Mouse (Mus musculus): ENCODE measurements around the gene a. TPM values are rescaled to one million over a fixed set of nuclear protein-coding genes. Genes with fewer than 3 reads are reported as not detected.
"Not testable (repeated sequence)": the region's sequence is repeated elsewhere in the genome, so short reads cannot be mapped to it uniquely, and the experiment has no call there.

a gene
- polyA plus RNA-seq, 1 experiment from 2014 or later, result 5.3 TPM

- Histone ChIP-seq H3K27me3 (replicated peaks; ENCODE audit: control insufficient read depth, insufficient read depth, low read length) (no peaks in the 10 kb centered on the region; the same call in 1 of the 2 replicates), H3K4me1 (ENCODE audit: control insufficient read depth, insufficient read depth, low read length) (peaks cover 4% of the 10 kb centered on the region; the same call in 1 of the 2 replicates), H3K4me3 (ENCODE audit: low read depth, low read length) (no peak overlapping the region), H3K9ac (ENCODE audit: low read depth, low read length) (no peak overlapping the region), H3K9me3 (ENCODE audit: control insufficient read depth, low read length) (no peaks in the 10 kb centered on the region), H3K4me2 (ENCODE audit: low read depth, low read length) (no peak overlapping the region), H3K27ac (replicated peaks; ENCODE audit: low read depth, low read length) (no peak overlapping the region), H3K36me3 (ENCODE audit: control insufficient read depth, insufficient read depth, low read length) (no peaks in the 10 kb centered on the region)
- whole genome bisulfite sequencing, result 42% methylated on average over 7 of the region's 7 CpGs
- ATAC-seq (ENCODE audit: low read depth), result no peak
- no peak for DNase-seq (ENCODE audit: low spot score)
These were observed 158.2 kb downstream of the a start for GRCm38 (mm10) chr2:154949352-154949751.

- WGBS, result 71% methylated on average over 9 of the region's 9 CpGs
These were observed 158.7 kb downstream of the a start for GRCm38 (mm10) chr2:154949877-154950276.

GRCm38 (mm10) chr2:154950601-154951000 is 159.4 kb downstream of the a start:
- H3K4me2 ChIP-seq (ENCODE audit: low read depth, low read length), result no peak overlapping the region; the same call in 1 of the 2 replicates
- H3K4me1 ChIP-seq (ENCODE audit: control insufficient read depth, insufficient read depth, low read length), result peaks cover 4% of the 10 kb centered on the region; the same call in 1 of the 2 replicates
- no peak overlapping the region for H3K27ac ChIP-seq (replicated peaks; ENCODE audit: low read depth, low read length)
- no peak for DNase-seq (ENCODE audit: low spot score)
- H3K36me3 ChIP-seq (ENCODE audit: control insufficient read depth, insufficient read depth, low read length), result no peaks in the 10 kb centered on the region
- H3K4me3 ChIP-seq (ENCODE audit: low read depth, low read length), result no peak overlapping the region
- no peaks in the 10 kb centered on the region; the same call in 1 of the 2 replicates for H3K27me3 ChIP-seq (replicated peaks; ENCODE audit: control insufficient read depth, insufficient read depth, low read length)
- H3K9me3 ChIP-seq (ENCODE audit: control insufficient read depth, low read length), result no peaks in the 10 kb centered on the region
- ATAC-seq (ENCODE audit: low read depth), result no peak
- WGBS, result 41% methylated on average over 5 of the region's 5 CpGs
- no peak overlapping the region for H3K9ac ChIP-seq (ENCODE audit: low read depth, low read length)

More at GRCm38 (mm10) chr2:154949877-154950276, 158.7 kb downstream of the a start:
- H3K4me2 ChIP-seq (ENCODE audit: low read depth, low read length), result no peak overlapping the region
- peaks cover 4% of the 10 kb centered on the region; the same call in 1 of the 2 replicates for H3K4me1 ChIP-seq (ENCODE audit: control insufficient read depth, insufficient read depth, low read length)
- H3K4me3 ChIP-seq (ENCODE audit: low read depth, low read length), result no peak overlapping the region
- no peaks in the 10 kb centered on the region for H3K9me3 ChIP-seq (ENCODE audit: control insufficient read depth, low read length)
- H3K9ac ChIP-seq (ENCODE audit: low read depth, low read length), result no peak overlapping the region
- ATAC-seq (ENCODE audit: low read depth) (no peak), DNase-seq (ENCODE audit: low spot score) (no peak)
- H3K27ac ChIP-seq (replicated peaks; ENCODE audit: low read depth, low read length), result no peak overlapping the region
- no peaks in the 10 kb centered on the region for H3K36me3 ChIP-seq (ENCODE audit: control insufficient read depth, insufficient read depth, low read length)
- H3K27me3 ChIP-seq (replicated peaks; ENCODE audit: control insufficient read depth, insufficient read depth, low read length), result no peaks in the 10 kb centered on the region; the same call in 1 of the 2 replicates

GRCm38 (mm10) chr2:154959486-154959885 is 168.3 kb downstream of the a start:
- H3K4me3 ChIP-seq (ENCODE audit: low read depth, low read length), result no peak overlapping the region
- H3K27me3 ChIP-seq (replicated peaks; ENCODE audit: control insufficient read depth, insufficient read depth, low read length), result no peaks in the 10 kb centered on the region
- ATAC-seq (ENCODE audit: low read depth) (no peak), DNase-seq (ENCODE audit: low spot score) (no peak)
- peaks cover 4% of the 10 kb centered on the region; the same call in 1 of the 2 replicates for H3K4me1 ChIP-seq (ENCODE audit: control insufficient read depth, insufficient read depth, low read length)
- no peak overlapping the region for H3K9ac ChIP-seq (ENCODE audit: low read depth, low read length)
- H3K4me2 ChIP-seq (ENCODE audit: low read depth, low read length), result no peak overlapping the region
- peak overlapping the region; percentile 46; the same call in 1 of the 2 replicates for H3K27ac ChIP-seq (replicated peaks; ENCODE audit: low read depth, low read length)
- H3K9me3 ChIP-seq (ENCODE audit: control insufficient read depth, low read length), result no peaks in the 10 kb centered on the region
- H3K36me3 ChIP-seq (ENCODE audit: control insufficient read depth, insufficient read depth, low read length), result no peaks in the 10 kb centered on the region
- 47% methylated on average over 5 of the region's 5 CpGs for WGBS

- H3K9me3 ChIP-seq (ENCODE audit: control insufficient read depth, low read length), result no peaks in the 10 kb centered on the region
- DNase-seq (ENCODE audit: low spot score), result no peak
- H3K4me3 ChIP-seq (ENCODE audit: low read depth, low read length), result no peak overlapping the region
- H3K4me2 ChIP-seq (ENCODE audit: low read depth, low read length), result no peak overlapping the region
- H3K27me3 ChIP-seq (replicated peaks; ENCODE audit: control insufficient read depth, insufficient read depth, low read length), result no peaks in the 10 kb centered on the region
- no peaks in the 10 kb centered on the region for H3K36me3 ChIP-seq (ENCODE audit: control insufficient read depth, insufficient read depth, low read length)
- H3K4me1 ChIP-seq (ENCODE audit: control insufficient read depth, insufficient read depth, low read length), result peaks cover 4% of the 10 kb centered on the region; the same call in 1 of the 2 replicates
- H3K27ac ChIP-seq (replicated peaks; ENCODE audit: low read depth, low read length), result peak overlapping the region; percentile 46; the same call in 1 of the 2 replicates
- 59% methylated on average over 3 of the region's 3 CpGs for WGBS
- no peak overlapping the region for H3K9ac ChIP-seq (ENCODE audit: low read depth, low read length)
- no peak for ATAC-seq (ENCODE audit: low read depth)
These were observed 168.7 kb downstream of the a start for GRCm38 (mm10) chr2:154959909-154960308.

GRCm38 (mm10) chr2:154963176-154963575 is 172.0 kb downstream of the a start:
- H3K9ac ChIP-seq (ENCODE audit: low read depth, low read length), result no peak overlapping the region
- H3K9me3 ChIP-seq (ENCODE audit: control insufficient read depth, low read length), result no peaks in the 10 kb centered on the region
- H3K4me1 ChIP-seq (ENCODE audit: control insufficient read depth, insufficient read depth, low read length), result peaks cover 2% of the 10 kb centered on the region; the same call in 1 of the 2 replicates
- no peaks in the 10 kb centered on the region for H3K36me3 ChIP-seq (ENCODE audit: control insufficient read depth, insufficient read depth, low read length)
- no peak overlapping the region for H3K4me3 ChIP-seq (ENCODE audit: low read depth, low read length)
- ATAC-seq (ENCODE audit: low read depth) (no peak), DNase-seq (ENCODE audit: low spot score) (peak; percentile 17)
- H3K27ac ChIP-seq (replicated peaks; ENCODE audit: low read depth, low read length), result no peak overlapping the region
- 37% methylated on average over 5 of the region's 5 CpGs for WGBS
- no peak overlapping the region for H3K4me2 ChIP-seq (ENCODE audit: low read depth, low read length)
- no peaks in the 10 kb centered on the region for H3K27me3 ChIP-seq (replicated peaks; ENCODE audit: control insufficient read depth, insufficient read depth, low read length)

- not testable (repeated sequence) for H3K27ac ChIP-seq (replicated peaks; ENCODE audit: low read depth, low read length); H3K27me3 ChIP-seq (replicated peaks; ENCODE audit: control insufficient read depth, insufficient read depth, low read length); H3K36me3 ChIP-seq (ENCODE audit: control insufficient read depth, insufficient read depth, low read length); H3K4me3 ChIP-seq (ENCODE audit: low read depth, low read length); H3K9me3 ChIP-seq (ENCODE audit: control insufficient read depth, low read length); H3K9ac ChIP-seq (ENCODE audit: low read depth, low read length); ATAC-seq (ENCODE audit: low read depth); H3K4me2 ChIP-seq (ENCODE audit: low read depth, low read length)
- 60% methylated on average over 14 of the region's 14 CpGs for WGBS
- DNase-seq (ENCODE audit: low spot score), result peak; percentile 54
- peaks cover 16% of the 10 kb centered on the region for H3K4me1 ChIP-seq (ENCODE audit: control insufficient read depth, insufficient read depth, low read length)
These were observed 178.7 kb downstream of the a start for GRCm38 (mm10) chr2:154969740-154970397.

GRCm38 (mm10) chr2:154971919-154972692 is 180.9 kb downstream of the a start:
- no peaks in the 10 kb centered on the region for H3K9me3 ChIP-seq (ENCODE audit: control insufficient read depth, low read length)
- no peak overlapping the region for H3K9ac ChIP-seq (ENCODE audit: low read depth, low read length)
- H3K4me2 ChIP-seq (ENCODE audit: low read depth, low read length), result peak overlapping the region; percentile 16; the same call in 1 of the 2 replicates
- WGBS, result 39% methylated on average over 18 of the region's 18 CpGs
- ATAC-seq (ENCODE audit: low read depth) (peak; percentile 77), DNase-seq (ENCODE audit: low spot score) (peak; percentile 90)
- H3K36me3 ChIP-seq (ENCODE audit: control insufficient read depth, insufficient read depth, low read length), result no peaks in the 10 kb centered on the region
- H3K4me3 ChIP-seq (ENCODE audit: low read depth, low read length), result no peak overlapping the region
- peak overlapping the region; percentile 61; the same call in 1 of the 2 replicates for H3K27ac ChIP-seq (replicated peaks; ENCODE audit: low read depth, low read length)
- H3K27me3 ChIP-seq (replicated peaks; ENCODE audit: control insufficient read depth, insufficient read depth, low read length), result no peaks in the 10 kb centered on the region
- H3K4me1 ChIP-seq (ENCODE audit: control insufficient read depth, insufficient read depth, low read length), result peaks cover 16% of the 10 kb centered on the region
